Mouse (Mus musculus) heart, adult 2 months (tissue): ENCODE measurements at regions not wholly inside any gene's neighbourhood (a gene's known extent, or its start where the extent isn't known, plus 50 kb on each side); places are given as distances from the start of the nearest gene placed in this dataset.

Source experiments
- DNase-seq, 2 experiments: peaks; one replicate each; pipeline ENCODE4 v3.0.0; 2021
- H3K27ac ChIP-seq: fragments of 200-600 bp; 2 replicates; pipeline ENCODE4 v1.8.1; 2022
- H3K27me3 ChIP-seq: fragments of 200-500 bp; 2 replicates; pipeline ENCODE4 v1.6.1; 2012; ENCODE audit warnings: mild to moderate bottlenecking, low read length, inconsistent platforms, mixed read lengths; ENCODE audit not compliant: control insufficient read depth, insufficient read depth
- H3K36me3 ChIP-seq: fragments of 200-500 bp; 2 replicates; pipeline ENCODE4 v1.6.1; 2012; ENCODE audit warnings: low read length, inconsistent platforms; ENCODE audit not compliant: control insufficient read depth, insufficient read depth
- H3K4me1 ChIP-seq: fragments of 200-500 bp; 2 replicates; pipeline ENCODE4 v1.6.1; 2011; ENCODE audit warnings: low read length; ENCODE audit not compliant: control insufficient read depth, insufficient read depth
- H3K4me3 ChIP-seq: fragments of 200-600 bp; 2 replicates; pipeline ENCODE4 v1.8.1; 2022
- H3K79me2 ChIP-seq: fragments of 200-500 bp; replicated peaks from 2 replicates; pipeline ENCODE4 v1.6.1; 2012; ENCODE audit warnings: mild to moderate bottlenecking, inconsistent platforms, low read length, moderate library complexity, mixed read lengths; ENCODE audit not compliant: control insufficient read depth, insufficient read depth
- H3K9ac ChIP-seq: fragments of 200-500 bp; 2 replicates; pipeline ENCODE4 v1.6.1; 2012; ENCODE audit warnings: low read depth, mild to moderate bottlenecking, control low read depth, inconsistent platforms, low read length, mixed read lengths
- CTCF ChIP-seq: fragments of 200-600 bp; IDR thresholded peaks from 2 replicates; pipeline ENCODE4 v1.8.1; 2022; ENCODE audit warnings: antibody characterized with exemption, mild to moderate bottlenecking, moderate library complexity
- EP300 ChIP-seq: fragments of 200-500 bp; IDR thresholded peaks from 2 replicates; pipeline ENCODE4 v1.6.1; 2011; ENCODE audit warnings: low read depth, low read length, control low read depth; ENCODE audit not compliant: insufficient read depth
- POLR2A ChIP-seq: fragments of 200-500 bp; IDR thresholded peaks from 2 replicates; pipeline ENCODE4 v1.6.1; 2011; ENCODE audit warnings: mild to moderate bottlenecking, low read depth, low read length, control low read depth; ENCODE audit not compliant: insufficient read depth
- WGBS: fragments of 180-500 bp; shearing (Covaris S2); methylation state at CpG from one replicate; pipeline ENCODE4 v1.1.7; 2018; 5-methylcytosine and 5-hydroxymethylcytosine counted together
- intact Hi-C: fragments of 180-260 bp; cut with DNase I; formaldehyde crosslinking; loops from one replicate; pipeline ENCODE4 v1.15.1; 2025

DNA sequence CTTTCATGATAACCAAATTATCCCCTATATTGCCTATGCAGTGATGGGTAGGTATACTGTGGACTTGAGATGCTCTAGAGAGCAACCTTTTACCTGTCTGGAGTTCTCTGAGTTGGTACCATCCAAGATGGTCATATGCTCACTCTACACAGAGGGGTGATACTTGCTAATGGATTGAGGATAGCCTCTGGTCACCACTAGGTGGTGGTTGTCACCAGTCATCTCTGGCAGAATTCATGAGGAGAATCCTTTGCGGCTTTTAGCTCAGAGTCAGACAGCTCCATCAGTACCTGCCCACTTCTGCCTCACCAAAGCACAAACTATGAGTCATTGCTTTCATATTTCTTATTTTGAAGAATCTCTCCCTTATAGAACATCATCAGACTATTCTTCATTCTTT, 500.9 kb upstream of the Impad1 start:
- no peak overlapping the region for H3K4me3 ChIP-seq
- WGBS, result 75% methylated on average over 1 of the region's 1 CpGs
- DNase-seq, result no peak
- no peak overlapping the region for H3K9ac ChIP-seq
- no peak overlapping the region for H3K27ac ChIP-seq
- no peaks in the 10 kb centered on the region for H3K79me2 ChIP-seq
- no peaks in the 10 kb centered on the region for H3K27me3 ChIP-seq
- no peaks in the 10 kb centered on the region for H3K36me3 ChIP-seq
- intact Hi-C loops, result no loop called here
- TF ChIP-seq CTCF, result peak; percentile 40
- TF ChIP-seq POLR2A, result no peak
- TF ChIP-seq EP300, result no peak
- H3K4me1 ChIP-seq, result no peaks in the 10 kb centered on the region

DNA sequence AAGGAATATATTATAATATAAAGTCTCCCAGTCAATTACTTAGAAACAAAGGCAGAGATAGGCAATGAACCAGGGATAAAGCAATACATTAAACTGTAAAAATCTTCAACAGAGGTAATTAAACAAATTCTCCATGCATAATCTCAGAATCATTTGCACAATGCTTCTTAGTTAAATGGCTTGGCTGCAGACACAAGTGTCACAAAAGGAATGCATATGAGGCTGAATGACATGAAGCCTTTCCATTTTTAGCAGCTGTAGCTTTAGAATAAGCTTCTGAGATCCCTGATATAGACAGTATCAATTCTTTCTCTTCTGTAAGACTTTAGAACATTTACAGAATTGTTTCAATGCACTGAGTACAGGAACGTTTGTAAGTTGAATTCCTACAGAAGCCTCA, 483.0 kb upstream of the Impad1 start:
- no peak overlapping the region for H3K9ac ChIP-seq
- intact Hi-C loops, result no loop called here
- 40% methylated on average over 1 of the region's 1 CpGs for WGBS
- H3K27ac ChIP-seq, result no peak overlapping the region
- no peaks in the 10 kb centered on the region for H3K4me1 ChIP-seq
- H3K79me2 ChIP-seq, result no peaks in the 10 kb centered on the region
- DNase-seq, result no peak
- H3K36me3 ChIP-seq, result no peaks in the 10 kb centered on the region
- H3K4me3 ChIP-seq, result no peak overlapping the region
- no peaks in the 10 kb centered on the region for H3K27me3 ChIP-seq
- TF ChIP-seq EP300, result no peak
- no peak for TF ChIP-seq POLR2A
- TF ChIP-seq CTCF, result no peak
